Mouse (Mus musculus): ENCODE data around the gene Cdc16. TPM values are rescaled to one million over a fixed set of nuclear protein-coding genes. Genes with fewer than 3 reads are reported as not detected.

The Cdc16 gene
- polyA plus RNA-seq, 1 experiment: 65.9 TPM

GRCm38 (mm10) chr8:13799566-13799965, 42.1 kb downstream of the Cdc16 start:
- DNase-seq (ENCODE audit: low spot score): no peak

DNA sequence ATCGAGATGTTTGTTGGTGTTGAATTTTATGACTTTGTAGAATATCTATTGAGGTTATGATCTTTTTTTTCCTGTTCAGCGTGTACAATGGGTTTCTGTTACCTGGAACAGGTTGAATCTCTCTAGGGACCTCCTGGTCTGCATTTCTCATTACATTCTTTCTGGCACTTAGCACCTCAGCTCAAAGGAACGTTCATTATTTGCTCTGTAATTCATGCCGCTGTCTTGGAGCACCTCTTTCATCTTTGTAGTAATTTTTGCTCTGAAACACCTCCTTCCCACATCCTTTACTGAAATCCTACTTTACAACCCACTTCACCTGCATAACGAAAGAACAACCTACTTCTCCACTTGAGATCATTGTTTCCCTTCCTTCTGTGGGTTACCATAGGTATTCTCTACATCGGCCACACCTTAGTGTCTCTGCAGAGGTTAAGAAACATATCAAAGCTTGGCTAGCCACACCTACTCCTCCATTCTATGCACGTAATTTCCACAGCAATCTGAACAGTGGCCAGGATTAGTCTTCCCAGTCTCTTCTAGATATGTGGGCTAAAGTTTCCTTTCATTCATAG, 71.2 kb downstream of the Cdc16 start:
- DNase-seq (ENCODE audit: low spot score): no peak

Other genes with a start within 250 kb of the Cdc16 start
- 0.04 and 0.07 TPM in 2 replicates for gene 1700029H14Rik, start 195.2 kb upstream of the Cdc16 start, polyA plus RNA-seq (2012; rRNA removed)
- gene Rasa3, start 80.1 kb upstream of the Cdc16 start, polyA plus RNA-seq (2012; rRNA removed): 49.5 and 51.4 TPM in 2 replicates
- gene Cfap97d2, start 51.8 kb upstream of the Cdc16 start, polyA plus RNA-seq (2012; rRNA removed): 0.11 and 0.27 TPM in 2 replicates
- 21.3 and 24.7 TPM in 2 replicates for gene Upf3a, start 27.9 kb downstream of the Cdc16 start, polyA plus RNA-seq (2012; rRNA removed)
- gene AF366264, start 80.7 kb downstream of the Cdc16 start, polyA plus RNA-seq (2012; rRNA removed): not detected in 2 replicates
- gene Champ1, start 112.0 kb downstream of the Cdc16 start, polyA plus RNA-seq (2012; rRNA removed): 14.2 and 15.3 TPM in 2 replicates
- 14.7 and 18.0 TPM in 2 replicates for gene Coprs, start 132.6 kb downstream of the Cdc16 start, polyA plus RNA-seq (2012; rRNA removed)

Measured in urinary bladder, adult 2 months (tissue).